Mouse (Mus musculus) CD4-positive, CD25-positive, alpha-beta regulatory T cell, adult 2 months (primary cell): ENCODE measurements around the gene Gm5737.

Source experiments
- DNase-seq: peaks from one replicate; pipeline ENCODE4 v3.0.0-alpha.2; 2012; ENCODE audit warnings: low read depth, low spot score

Gm5737 gene

DNA sequence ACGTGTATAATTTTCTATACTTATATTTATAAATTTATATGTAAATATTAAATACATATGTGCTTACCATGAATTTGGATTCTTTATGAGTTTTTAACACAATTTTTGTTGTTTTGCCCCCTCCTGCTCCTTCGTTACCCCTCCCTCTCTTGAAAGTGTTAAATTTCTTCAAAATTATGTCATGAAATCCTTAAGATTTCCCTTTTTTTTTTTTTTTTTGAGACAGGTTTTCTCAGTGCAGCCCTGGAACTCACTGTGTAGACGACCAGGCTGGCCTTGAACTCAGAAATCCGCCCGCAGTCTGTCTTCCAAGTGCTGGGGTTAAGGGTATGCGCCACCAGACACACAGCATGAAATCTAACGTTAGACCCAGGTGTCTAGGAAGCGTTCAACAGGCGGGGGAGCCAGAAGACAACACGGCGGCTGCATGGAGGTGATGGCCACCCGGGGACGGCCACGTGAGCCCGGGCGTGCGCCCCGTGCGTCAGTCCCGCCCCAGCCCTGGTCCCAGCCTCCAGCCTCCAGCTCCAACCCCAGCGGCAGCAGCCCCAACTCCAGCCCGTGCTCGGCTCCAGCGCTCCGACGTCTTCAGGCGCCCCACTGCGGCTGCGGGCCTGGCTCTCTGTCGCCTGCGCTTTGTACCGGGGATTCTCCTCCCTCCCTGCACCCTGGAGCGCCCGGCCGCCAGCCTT, 30.3 kb downstream of the Gm5737 start, which contains the start of gene Eef2k:
Eef2k (plus strand) TSS at position 487 of the 692 bp plus-strand sequence.
- peak; percentile 89 for DNase-seq

DNA sequence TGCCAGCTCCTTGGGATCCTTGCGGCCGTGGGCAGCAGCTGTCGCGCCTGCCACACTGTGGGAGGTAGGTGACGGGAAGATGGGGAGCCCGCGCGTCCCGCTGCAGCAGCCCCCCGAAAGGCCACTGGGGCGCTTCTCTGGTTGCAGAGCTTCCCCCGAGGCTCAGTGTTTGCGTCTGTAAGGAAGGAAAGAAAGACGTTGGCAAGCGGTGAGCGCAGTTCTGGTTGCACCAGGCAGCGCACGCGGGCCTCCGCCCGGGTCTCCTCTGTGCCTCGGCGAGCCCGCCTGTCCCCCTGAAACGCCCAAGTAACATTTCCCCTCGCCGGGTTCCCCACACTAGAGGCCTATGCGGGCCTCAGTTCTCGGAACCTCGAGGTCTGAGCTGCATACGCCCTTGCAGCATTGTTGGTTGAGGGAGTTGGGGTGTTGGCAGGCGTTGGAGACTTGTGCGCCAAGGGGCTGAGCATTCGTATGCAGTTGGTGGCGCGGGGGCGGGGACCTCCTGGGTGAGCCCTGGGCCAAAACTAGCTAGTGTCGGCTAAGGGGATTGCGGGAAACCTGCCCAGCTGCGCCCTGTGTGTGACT, 31.0 kb downstream of the Gm5737 start:
- DNase-seq: peak; percentile 69

DNA sequence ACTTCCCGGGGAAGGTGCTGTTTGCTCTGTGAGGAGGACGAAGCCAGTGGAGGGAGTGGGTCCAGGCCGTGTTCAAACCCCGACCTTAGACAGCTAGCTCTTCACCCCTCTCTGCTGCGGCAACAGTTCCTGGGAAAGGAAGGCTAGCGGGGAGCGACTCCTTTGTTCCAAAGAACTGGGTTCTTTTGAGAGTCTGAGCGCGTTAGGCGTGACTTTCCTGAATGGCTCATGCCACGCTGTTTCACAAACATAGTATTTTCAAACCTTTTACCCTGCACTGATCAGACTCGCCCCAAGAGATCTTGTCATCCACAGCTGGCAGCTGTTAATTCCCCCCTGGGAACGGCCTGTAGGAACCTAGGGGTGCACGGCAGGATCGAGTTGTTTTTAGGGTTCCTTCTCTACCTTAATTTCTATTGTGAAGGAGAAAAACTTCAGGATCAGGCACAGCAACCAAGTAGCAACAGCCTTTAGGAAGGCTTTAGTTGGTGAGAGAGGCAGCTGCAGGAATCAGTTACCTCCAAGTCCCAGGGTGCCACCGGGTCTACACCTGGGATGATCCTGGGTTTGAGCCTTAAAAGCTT, 31.8 kb downstream of the Gm5737 start:
- no peak for DNase-seq

DNA sequence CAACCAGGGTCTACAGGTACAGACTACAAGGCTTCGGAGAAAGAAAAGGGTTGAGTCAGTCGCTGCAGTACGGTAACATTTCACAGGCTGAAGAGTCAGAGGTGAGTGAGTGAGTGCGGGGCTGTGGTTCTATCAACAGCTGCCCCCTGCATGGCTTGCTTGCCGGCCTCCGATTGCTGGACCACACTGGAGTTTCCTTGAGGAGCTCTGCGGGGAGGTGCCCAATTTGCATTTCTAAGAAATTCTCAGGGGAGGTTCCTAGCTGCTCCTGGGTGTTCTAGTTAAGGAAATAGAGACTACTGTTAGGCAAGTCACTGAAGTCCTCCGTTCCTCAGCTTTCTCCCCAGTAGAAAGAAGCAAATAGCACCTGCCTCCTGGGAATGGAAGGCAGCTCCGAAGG, 32.5 kb downstream of the Gm5737 start:
- no peak for DNase-seq

GRCm38 (mm10) chr7:120848831-120849512, 36.8 kb downstream of the Gm5737 start:
- peak; percentile 23 for DNase-seq

DNA sequence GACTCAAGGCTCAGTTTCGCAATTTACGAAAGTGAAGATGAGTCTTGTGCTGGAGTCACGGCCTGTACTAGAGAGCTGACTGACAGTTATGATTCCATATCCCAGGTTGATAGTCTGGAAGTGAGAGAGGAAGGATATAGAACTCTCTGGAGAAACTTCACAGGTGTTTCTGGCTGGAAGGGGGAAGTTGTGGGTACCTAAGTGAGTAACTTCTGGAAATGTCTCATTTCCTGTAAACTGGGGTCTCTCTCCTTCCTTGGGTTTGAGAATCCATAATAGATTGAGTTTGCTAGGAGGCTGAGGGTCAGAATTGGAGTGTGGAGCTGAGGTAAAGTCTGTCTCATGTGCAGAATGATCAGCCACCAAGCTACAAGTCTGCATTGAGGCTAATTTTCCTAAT, 38.0 kb downstream of the Gm5737 start:
- no peak for DNase-seq

- DNase-seq: no peak
Observed at GRCm38 (mm10) chr7:120859854-120860253, 47.7 kb downstream of the Gm5737 start.

DNA sequence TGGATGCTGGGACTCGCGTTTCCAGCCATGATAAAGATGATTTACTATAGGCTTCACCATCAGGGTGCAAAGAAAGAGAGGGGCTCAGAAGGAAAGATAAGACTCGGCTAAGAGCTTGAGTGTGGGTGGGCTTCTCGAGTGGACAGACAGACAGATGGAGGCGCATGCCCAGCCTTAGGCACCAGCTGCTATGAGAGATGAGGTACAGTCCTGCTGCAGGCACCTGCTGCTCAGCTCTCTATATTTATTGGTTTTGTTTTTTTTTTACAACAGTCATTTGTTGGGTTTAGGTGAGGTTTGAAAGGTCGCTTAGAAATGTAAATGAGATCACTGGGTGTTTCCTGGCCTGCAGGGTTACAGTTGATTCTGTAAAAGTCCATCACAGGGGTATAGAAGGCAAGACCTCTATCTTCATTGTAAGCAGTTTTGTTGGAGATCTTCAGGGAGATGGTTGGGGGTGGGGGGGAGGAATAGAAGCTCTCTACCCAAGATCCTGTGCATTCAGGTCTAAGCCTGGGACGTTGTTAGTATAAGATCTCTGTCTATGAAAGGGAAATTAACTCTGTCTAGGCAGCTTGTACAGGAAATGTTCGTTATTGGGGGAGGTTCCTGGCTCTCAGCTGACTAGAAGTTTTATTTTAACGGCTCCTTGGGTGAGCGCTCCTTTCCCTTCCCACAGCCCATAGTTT, 48.8 kb downstream of the Gm5737 start:
- peak; percentile 39 for DNase-seq

DNA sequence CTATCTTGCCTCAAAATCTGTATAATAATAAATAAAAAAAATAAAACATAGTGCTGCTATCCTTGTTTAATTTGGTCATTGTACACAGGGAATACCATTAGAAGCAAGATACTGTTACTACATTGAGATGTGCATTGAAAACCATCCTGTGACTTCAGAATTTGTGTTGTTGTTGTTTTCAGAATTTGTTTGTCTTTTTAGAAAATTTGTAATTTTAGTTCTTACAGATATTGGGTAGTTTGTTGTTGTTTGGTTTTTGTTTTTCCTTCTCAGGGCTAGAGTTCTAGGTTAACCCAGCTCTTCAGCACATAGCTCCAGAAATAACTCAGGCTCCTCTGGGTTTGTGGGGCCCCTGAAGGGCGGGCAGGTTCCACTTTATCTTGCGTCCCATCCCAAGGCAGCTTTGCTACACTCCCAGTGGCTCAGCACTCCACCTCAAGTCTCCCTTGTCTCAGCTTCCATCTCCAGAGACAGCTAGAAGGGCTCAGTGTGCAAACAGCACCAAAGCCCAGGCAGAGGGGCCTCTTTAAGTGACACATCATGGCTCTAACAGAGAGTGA, 49.4 kb downstream of the Gm5737 start:
- DNase-seq: no peak

DNA sequence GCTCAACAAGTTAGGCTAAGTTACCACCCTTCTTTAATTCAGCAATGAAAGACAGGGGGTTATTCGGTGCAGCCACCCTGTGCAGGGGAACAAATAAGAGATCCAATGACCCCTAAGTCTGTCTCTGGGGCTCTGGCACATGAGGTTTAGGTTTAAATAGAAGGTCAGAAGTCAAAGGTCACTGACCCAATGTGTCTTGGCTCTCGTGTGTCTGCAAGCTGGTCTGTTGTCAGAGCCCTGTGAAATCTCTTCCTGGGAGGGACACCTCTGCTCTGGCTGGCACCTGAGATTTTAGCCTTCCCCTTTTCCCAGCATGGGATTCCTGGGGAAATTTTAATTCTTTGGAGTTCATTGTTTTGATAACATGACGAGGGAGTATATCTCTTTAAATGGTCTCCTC, 50.0 kb downstream of the Gm5737 start:
- DNase-seq: no peak

DNA sequence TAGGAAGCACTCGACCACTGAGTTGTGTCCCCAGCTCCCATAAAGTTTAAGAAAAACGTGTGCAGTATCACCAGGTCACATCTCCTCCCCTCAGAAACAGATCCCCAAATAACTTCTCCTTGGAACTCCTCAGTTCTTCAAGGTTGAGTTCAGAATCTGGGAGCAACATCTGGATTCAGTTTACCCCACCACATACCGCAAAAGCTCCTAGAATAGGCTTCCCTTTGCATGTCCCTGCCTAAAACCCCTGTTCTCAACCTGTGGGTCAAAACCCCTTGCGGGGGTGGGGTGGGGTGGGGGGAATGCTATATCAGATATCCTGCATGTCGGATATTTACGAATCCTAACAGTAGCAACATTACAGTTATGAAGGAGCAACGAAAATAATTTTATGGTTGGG, 50.5 kb downstream of the Gm5737 start:
- DNase-seq: no peak

- DNase-seq: no peak
Observed at GRCm38 (mm10) chr7:120863476-120863875, 51.3 kb downstream of the Gm5737 start.

DNA sequence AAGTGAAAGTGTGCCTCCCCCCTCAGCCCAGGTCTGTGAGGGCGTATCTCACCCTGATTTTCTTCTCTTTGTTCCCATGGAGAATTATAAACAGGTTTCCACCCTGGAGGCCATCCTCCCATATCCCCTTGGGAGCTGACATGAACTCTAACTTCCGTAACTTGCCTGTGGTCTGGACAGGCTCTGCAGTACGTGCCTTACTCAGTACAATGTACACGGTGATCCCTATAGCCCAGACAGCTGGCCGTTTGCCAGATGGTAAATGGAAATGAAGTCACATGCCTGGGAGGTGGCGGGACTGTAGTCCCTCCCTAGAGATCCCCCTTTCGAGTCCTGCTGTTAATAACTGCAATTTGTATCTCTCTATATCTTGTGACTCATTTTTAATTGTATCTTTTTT, 52.9 kb downstream of the Gm5737 start:
- DNase-seq: no peak

DNA sequence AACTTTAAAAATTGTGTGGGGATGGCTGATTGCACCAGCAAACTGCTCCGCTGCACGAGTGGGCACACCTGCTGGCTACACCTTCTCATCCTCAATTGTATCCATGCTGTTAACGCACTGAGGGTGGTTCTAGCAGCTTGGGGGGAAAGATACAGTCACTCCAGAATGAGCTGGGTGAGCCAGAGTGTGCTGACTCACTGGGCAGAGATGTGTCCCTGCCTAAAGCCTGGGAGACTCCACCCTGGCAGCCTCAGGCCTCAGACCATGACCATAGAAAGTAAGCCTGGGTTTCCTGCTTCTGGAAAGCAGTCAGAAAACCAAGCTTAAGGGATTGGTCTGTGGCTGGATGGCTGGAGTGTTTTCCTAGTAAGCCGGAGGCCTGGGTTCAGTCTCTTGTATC, 53.7 kb downstream of the Gm5737 start:
- DNase-seq: no peak

- no peak for DNase-seq
Observed at GRCm38 (mm10) chr7:120866684-120867083, 54.5 kb downstream of the Gm5737 start.

DNA sequence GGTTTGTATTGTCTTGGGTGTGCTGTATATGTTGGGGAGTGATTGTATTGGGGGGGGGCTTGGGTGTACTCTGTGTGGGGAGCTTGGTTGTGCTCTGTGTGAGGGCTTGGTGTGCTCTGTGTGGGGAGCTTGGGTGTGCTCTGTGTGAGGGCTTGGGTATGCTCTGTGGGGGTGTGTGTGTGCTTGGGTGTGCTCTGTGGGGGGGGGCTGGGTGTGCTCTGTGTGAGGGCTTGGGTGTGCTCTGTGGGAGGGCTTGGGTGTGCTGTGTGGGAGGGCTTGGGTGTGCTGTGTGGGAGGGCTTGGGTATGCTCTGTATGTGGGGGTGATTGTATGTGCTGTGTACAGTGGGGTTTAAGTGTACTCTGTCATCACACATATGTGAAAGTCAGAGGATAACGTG, 55.6 kb downstream of the Gm5737 start:
- DNase-seq: no peak

DNA sequence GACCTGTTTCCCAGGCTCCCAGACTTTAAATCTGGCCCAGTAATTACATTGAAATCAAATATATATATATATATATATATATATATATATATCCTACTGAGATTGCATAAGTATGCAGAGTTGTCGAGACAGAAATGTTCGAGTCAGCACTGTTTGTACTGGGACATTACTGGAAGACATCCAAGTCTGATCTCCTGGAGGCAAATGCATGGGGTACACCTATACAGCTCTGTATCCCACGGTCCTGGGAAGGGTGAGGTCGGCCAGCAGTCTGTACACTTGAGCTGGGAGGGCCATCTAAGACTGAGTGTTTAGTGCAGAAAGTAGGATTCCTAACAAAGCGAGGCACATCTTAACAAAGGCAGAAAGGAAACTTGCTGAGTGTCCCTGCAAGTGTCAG, 57.7 kb downstream of the Gm5737 start:
- no peak for DNase-seq

DNA sequence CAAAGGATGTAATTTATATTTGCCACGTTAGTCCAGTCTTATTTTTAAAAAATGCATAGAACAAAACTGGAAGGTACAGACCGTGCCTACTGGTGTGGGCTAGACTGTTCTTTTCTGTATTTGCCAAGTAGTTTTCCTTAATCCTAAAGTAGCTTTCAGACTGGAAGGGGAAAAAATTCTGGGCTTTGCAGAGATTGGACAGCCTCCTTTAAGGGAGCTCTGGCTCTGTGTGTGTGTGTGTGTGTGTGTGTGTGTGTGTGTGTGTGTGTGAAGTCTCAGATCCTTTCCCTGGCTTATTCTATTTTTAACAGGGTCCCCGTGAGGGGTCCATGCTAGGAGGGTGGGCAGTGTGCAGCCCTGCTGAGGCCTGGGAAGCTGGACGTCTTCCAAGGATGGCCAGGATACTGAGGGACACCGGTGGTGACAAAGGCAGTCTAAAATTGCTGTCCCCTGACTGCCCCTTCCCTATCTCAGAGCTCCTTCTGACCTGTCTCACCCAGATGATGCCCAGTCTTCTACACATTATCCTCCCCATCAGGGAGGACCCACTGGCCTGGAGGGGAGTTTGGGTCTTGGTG, 58.4 kb downstream of the Gm5737 start:
- DNase-seq: no peak

DNA sequence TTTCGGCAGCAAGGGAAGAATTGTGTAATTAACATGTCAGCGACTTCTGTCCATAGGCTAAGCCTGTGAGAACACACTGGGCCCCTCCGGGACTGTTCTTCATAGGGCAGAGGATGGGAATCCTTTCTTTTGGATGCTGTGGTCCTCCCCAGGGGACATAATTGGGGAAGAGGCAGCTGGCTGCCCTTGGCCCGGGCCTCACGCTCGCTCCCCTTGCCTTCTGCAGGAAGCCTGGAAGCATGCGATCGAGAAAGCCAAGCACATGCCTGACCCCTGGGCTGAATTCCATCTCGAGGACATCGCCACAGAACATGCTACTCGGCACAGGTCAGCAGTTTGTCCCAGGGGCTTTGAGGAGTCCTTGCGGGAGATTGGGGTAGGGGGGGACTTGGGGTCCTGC, 60.9 kb downstream of the Gm5737 start:
- no peak for DNase-seq

GRCm38 (mm10) chr7:120874021-120874420, 61.9 kb downstream of the Gm5737 start:
- DNase-seq: no peak

DNA sequence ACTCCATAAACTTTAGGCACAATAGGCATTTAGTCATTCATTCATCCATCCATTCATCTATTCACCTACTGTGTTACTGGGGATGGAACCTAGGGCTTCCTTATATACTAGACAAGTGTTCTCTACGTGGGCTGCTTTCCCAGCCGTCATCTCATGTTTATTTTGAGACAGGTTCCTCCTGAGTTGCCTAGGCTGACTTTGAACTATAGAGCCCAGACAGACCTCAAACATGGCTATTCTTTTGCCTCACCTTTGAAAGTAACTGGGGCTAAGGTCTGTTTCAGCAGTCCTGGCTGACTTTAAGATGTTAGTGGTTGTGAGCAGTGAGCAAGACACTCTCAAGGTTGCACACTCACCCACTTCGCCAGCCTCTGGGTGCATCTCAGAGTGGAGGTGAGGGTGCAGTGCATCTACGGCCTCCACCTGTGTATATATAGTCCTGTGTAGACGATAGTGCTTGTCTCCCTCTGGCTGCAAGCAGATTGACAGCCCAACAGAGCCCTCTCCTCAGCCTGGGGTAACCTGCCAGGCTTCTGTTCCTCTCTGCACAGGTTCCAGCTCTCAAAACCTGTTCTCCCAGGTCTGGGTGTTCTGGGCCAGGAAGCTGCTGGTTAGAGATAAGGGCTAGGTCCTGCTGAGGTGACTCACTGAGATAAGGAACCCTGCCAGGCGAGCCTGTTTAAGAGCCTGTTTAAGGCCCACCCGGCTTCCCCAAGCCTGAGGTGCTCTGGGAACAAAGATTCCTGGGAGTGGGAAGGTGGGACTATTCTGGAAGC, 62.8 kb downstream of the Gm5737 start:
- DNase-seq: no peak
